Mouse (Mus musculus) hindbrain, embryonic 15.5 days (tissue): ENCODE results near the gene Fbxo44. TPM values are rescaled to one million over a fixed set of nuclear protein-coding genes. Genes with fewer than 3 reads are reported as not detected.
"Not testable (repeated sequence)": the region's sequence is repeated elsewhere in the genome, so short reads cannot be mapped to it uniquely, and the experiment has no call there.

Source experiments
- ATAC-seq: fragments of 200-750 bp; cut with Nextera tagmentation; 2 replicates; pipeline ENCODE4 v1.8.0; 2017; ENCODE audit warnings: low read depth, moderate number of reproducible peaks, moderate TSS enrichment; ENCODE audit not compliant: low FRiP score
- H3K27ac ChIP-seq: fragments of 300-500 bp; sonication (generic); replicated peaks from 2 replicates; pipeline ENCODE4 v1.5.1; 2015; ENCODE audit warnings: mild to moderate bottlenecking, inconsistent platforms
- H3K27me3 ChIP-seq: fragments of 300-500 bp; sonication (generic); 2 replicates; pipeline ENCODE4 v1.6.1; 2015; ENCODE audit warnings: control low read depth, inconsistent platforms
- H3K36me3 ChIP-seq: fragments of 300-500 bp; sonication (generic); 2 replicates; pipeline ENCODE4 v1.6.1; 2015; ENCODE audit warnings: control low read depth, inconsistent platforms
- H3K4me1 ChIP-seq: fragments of 300-500 bp; sonication (generic); replicated peaks from 2 replicates; pipeline ENCODE4 v1.6.1; 2015; ENCODE audit warnings: control low read depth, inconsistent platforms
- H3K4me2 ChIP-seq: fragments of 300-500 bp; sonication (generic); 2 replicates; pipeline ENCODE4 v1.6.1; 2015; ENCODE audit warnings: moderate library complexity, mild to moderate bottlenecking, inconsistent platforms
- H3K4me3 ChIP-seq: fragments of 300-500 bp; sonication (generic); 2 replicates; pipeline ENCODE4 v1.5.1; 2015; ENCODE audit warnings: mild to moderate bottlenecking, inconsistent platforms
- H3K9ac ChIP-seq: fragments of 300-500 bp; sonication (generic); 2 replicates; pipeline ENCODE4 v1.6.1; 2015; ENCODE audit warnings: inconsistent platforms
- H3K9me3 ChIP-seq: fragments of 300-500 bp; sonication (generic); 2 replicates; pipeline ENCODE4 v1.6.1; 2016; ENCODE audit warnings: control low read depth, inconsistent platforms
- WGBS: fragments of 180-500 bp; shearing (Covaris S2); methylation state at CpG from one replicate; pipeline ENCODE4 v1.1.7; 2015; 5-methylcytosine and 5-hydroxymethylcytosine counted together
- polyA plus RNA-seq: library from polyadenylated mRNA; unstranded; fragments of >200 nt; fragmentation: Nextera tagmentation; extraction: Ambion mirVana; gene quantifications from 2 replicates; pipeline ENCODE4 v1.2.1, GENCODE M21; 2015

Gene Fbxo44
- polyA plus RNA-seq, result 93.3 and 96.0 TPM in 2 replicates

DNA sequence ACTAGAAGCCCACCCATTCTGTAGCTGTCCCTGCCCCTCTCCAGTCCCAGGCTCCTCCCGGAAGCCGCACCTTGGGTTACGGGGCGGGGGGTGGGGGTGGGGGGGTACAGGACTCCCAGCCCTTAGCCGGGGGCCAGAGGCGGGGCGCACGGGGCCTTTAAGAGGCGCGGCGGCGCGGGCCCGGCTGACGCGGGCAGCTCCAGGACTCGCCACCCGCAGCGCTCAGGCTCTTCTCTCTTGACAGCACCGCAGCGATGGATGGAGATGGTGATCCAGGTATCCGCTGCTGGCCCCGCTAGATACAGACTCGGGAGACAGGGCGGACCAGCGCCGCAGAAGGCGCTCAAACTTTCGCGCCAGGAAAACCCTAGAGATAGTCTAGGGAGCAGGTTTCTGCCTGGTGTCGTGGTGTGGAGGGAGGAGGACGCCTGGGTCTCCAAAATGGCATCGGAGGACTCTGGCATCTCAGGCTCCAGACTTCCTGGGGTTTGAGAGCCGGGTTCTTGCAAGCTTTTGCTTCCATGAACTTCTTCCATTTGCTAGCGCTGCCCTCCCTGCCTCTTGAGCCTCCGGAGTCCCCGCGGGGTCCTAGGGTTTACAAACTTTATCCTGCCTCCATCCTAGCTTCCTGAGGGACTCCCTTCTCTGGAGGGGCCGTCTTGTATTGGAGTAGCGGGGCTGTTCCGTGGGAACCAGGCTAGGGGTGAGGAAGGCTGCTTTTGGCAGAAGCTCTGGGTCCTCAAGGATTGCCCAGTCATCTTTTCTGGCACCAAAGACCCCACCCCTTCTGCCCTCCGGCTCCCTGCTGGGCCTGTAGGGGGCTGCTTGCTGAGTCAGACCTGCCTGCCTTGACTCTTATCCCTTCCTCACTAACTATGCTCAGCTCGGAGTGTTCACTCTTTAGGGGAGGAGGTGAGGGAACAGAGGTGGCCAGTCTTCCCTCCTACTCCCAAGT lies at the start of gene Fbxo44, which contains the start of gene Fbxo2:
Gene Fbxo44 (minus strand): TSS at position 47 of the 955 bp plus-strand sequence.
Gene Fbxo2 (plus strand): TSS at position 186 of the 955 bp plus-strand sequence.
- Histone ChIP-seq H3K4me3 (peak within 1 kb of the TSS; percentile 61), H3K4me2 (peak within 1 kb of the TSS; percentile 92), H3K9me3 (no peaks in the 10 kb centered on the region), H3K27me3 (peaks cover 38% of the 10 kb centered on the region), H3K36me3 (peaks cover 12% of the 10 kb centered on the region), H3K4me1 (peaks cover 53% of the 10 kb centered on the region), H3K9ac (peak within 1 kb of the TSS; percentile 87), H3K27ac (peak within 1 kb of the TSS; percentile 88)
- ATAC-seq, result peak; percentile 75
- 1% methylated on average over 40 of the region's 43 CpGs for WGBS

DNA sequence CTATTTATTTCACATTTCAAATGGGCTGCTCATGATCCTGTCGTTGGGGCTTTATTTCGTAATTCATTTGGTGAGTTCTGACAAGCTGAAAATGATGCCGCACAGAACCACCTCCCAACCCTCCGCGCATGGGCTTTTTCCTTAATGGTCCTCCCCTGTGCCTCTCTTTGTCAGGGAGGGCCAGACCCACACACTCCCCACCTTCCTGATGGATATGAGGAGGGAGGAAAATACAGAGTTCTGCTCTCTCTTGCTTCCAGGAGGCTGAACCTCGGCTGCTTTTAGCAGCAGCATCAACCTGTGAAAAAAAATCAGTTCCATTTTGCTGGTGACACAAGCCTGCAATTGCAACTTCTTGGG lies 44.6 kb upstream of the Fbxo44 start:
- Histone ChIP-seq H3K27me3 (no peaks in the 10 kb centered on the region), H3K36me3 (no peaks in the 10 kb centered on the region)
- WGBS, result 36% methylated on average over 6 of the region's 6 CpGs

DNA sequence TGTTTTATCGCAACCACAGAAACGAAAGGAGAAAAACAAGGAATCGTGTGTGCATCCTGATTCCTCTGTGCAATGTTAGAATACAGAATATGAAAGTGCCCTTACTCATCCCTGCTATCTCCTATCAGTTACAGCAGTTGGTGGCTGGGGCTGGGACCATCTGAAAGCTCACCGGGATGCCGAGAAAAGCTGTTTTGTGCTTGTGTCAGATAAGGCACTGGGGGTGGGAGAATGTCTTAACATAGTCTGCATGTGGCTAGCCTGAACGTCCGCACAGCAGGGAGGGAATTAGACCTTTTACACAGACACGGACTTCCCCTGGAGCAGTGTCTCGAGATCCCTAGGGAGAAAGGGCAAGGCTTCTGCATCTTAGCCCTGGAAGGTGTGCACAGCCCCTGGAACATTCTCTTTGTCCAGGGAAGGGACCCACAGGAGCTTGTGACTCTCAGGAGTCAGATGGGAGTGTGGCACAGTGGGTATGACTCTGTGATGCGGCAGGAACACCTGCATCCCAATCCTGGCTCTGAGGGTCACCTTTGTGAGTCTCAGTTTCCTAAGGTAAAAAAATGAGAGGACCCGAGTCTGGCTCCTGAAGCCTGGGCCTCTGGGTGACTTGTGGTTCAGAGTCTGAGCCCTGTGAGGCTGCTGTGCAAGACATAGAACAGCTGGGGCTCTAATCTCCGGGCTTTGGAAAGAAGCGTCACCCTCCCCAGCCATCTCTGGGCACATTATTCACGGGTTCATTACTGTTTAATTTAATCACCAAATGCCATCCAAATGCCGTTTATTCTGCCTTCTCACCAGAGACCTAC lies 44.0 kb upstream of the Fbxo44 start:
- Histone ChIP-seq H3K9me3 (no peaks in the 10 kb centered on the region), H3K4me1 (peaks cover 15% of the 10 kb centered on the region), H3K36me3 (no peaks in the 10 kb centered on the region), H3K27ac (no peak overlapping the region), H3K27me3 (no peaks in the 10 kb centered on the region), H3K4me3 (no peak overlapping the region), H3K4me2 (no peak overlapping the region), H3K9ac (no peak overlapping the region)
- ATAC-seq, result no peak
- WGBS, result 48% methylated on average over 15 of the region's 15 CpGs

More for the DNA sequence above, 44.6 kb upstream of the Fbxo44 start:
- no peak overlapping the region for H3K4me3 ChIP-seq
- H3K27ac ChIP-seq, result no peak overlapping the region
- H3K9ac ChIP-seq, result no peak overlapping the region
- ATAC-seq, result no peak
- H3K4me1 ChIP-seq, result peaks cover 15% of the 10 kb centered on the region
- H3K4me2 ChIP-seq, result no peak overlapping the region
- H3K9me3 ChIP-seq, result no peaks in the 10 kb centered on the region

DNA sequence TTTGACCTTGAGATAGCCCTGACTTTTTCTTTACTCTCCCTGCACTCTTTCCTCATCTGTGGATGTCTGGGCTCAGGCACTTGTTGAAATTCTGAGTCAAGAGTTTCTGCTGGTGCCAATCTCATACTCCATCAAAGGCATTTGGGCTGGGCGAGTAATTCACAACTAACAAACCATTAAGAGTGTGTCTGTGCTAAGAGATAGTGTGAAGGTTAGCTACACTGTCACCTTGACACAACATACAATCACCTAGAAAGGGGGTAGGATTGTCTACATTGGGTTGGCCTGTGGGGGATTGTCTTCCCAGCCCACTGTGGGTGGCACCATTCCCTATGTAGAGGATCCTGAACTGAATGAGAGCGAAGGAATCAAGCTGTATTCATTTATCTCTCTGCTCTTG lies 43.3 kb upstream of the Fbxo44 start:
- no peak for ATAC-seq
- Histone ChIP-seq H3K36me3 (no peaks in the 10 kb centered on the region), H3K4me3 (no peak overlapping the region), H3K9ac (no peak overlapping the region), H3K4me2 (no peak overlapping the region), H3K4me1 (peaks cover 23% of the 10 kb centered on the region), H3K27ac (no peak overlapping the region), H3K9me3 (no peaks in the 10 kb centered on the region), H3K27me3 (no peaks in the 10 kb centered on the region)
- WGBS, result 91% methylated on average over 2 of the region's 2 CpGs

GRCm38 (mm10) chr4:148198721-148199120 lies 38.4 kb upstream of the Fbxo44 start:
- H3K27me3 ChIP-seq, result no peaks in the 10 kb centered on the region
- no peak overlapping the region for H3K4me2 ChIP-seq
- no peak for ATAC-seq
- H3K36me3 ChIP-seq, result no peaks in the 10 kb centered on the region
- H3K4me1 ChIP-seq, result peaks cover 9% of the 10 kb centered on the region
- H3K9me3 ChIP-seq, result no peaks in the 10 kb centered on the region
- no peak overlapping the region for H3K4me3 ChIP-seq
- no peak overlapping the region for H3K27ac ChIP-seq
- no peak overlapping the region for H3K9ac ChIP-seq
- 36% methylated on average over 10 of the region's 10 CpGs for WGBS

DNA sequence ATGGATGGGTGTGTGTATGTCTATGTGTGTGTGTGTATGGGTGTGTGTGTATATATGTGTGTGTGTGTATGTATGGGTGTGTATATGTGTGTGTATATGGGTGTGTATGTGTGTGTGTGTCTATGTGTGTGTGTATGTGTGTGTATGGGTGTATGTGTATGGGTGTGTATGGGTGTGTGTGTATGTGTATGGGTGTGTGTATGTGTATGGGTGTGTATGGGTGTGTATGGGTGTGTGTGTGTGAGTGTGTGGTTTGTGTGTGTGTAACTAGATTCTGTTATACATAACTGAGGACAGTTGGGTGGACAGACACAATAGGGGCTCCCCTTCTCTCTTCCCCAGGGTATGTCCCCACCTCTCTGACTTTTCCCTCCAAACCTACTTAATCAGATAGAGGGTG lies 34.1 kb upstream of the Fbxo44 start:
- no peaks in the 10 kb centered on the region for H3K36me3 ChIP-seq
- H3K9ac ChIP-seq, result no peak overlapping the region
- H3K9me3 ChIP-seq, result no peaks in the 10 kb centered on the region
- no peak overlapping the region for H3K27ac ChIP-seq
- H3K4me3 ChIP-seq, result no peak overlapping the region
- peaks cover 16% of the 10 kb centered on the region for H3K4me1 ChIP-seq
- H3K4me2 ChIP-seq, result no peak overlapping the region
- H3K27me3 ChIP-seq, result no peaks in the 10 kb centered on the region
- ATAC-seq, result no peak; the same call in 1 of the 2 replicates

DNA sequence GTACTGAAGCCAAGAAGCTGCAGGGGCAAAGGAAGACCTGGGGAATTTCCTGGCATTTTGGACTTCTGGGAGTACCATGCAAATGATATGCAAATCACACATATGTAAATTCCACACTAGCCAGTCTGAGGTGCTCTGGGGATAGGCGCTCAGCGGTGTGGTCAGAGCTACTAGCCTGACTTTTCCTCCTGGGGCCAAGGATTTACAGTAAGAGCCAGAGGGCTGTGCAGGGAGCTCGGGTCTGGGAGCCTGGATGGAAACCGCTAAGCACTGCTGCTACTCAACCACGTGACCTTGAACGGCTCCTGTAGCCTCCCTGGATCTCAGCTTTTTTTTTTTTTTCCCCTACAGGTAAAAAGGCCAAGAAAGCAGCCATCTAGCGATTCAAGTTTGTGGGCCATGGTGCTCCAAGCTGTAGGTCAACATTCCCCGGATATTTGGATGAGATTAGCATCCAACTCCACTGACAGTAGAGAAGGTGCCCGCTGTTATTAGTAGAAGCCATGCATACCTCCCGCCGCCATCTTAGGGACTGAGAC lies 32.5 kb upstream of the Fbxo44 start:
- Histone ChIP-seq H3K27me3 (no peaks in the 10 kb centered on the region), H3K36me3 (no peaks in the 10 kb centered on the region), H3K9me3 (no peaks in the 10 kb centered on the region), H3K27ac (no peak overlapping the region), H3K4me2 (no peak overlapping the region), H3K4me3 (no peak overlapping the region), H3K9ac (no peak overlapping the region), H3K4me1 (peaks cover 7% of the 10 kb centered on the region)
- 34% methylated on average over 11 of the region's 11 CpGs for WGBS
- no peak for ATAC-seq

GRCm38 (mm10) chr4:148188767-148189166 lies 28.5 kb upstream of the Fbxo44 start:
- ATAC-seq, H3K4me2 ChIP-seq: not testable (repeated sequence)
- 92% methylated on average over 1 of the region's 1 CpGs for WGBS

GRCm38 (mm10) chr4:148185819-148186218 lies 25.5 kb upstream of the Fbxo44 start:
- ATAC-seq, result no peak
- Histone ChIP-seq H3K4me3 (no peak overlapping the region), H3K9ac (no peak overlapping the region), H3K9me3 (no peaks in the 10 kb centered on the region), H3K36me3 (no peaks in the 10 kb centered on the region), H3K4me2 (no peak overlapping the region), H3K4me1 (peaks cover 13% of the 10 kb centered on the region; the same call in 1 of the 2 replicates), H3K27ac (no peak overlapping the region), H3K27me3 (no peaks in the 10 kb centered on the region)
- 73% methylated on average over 4 of the region's 4 CpGs for WGBS

More at GRCm38 (mm10) chr4:148188767-148189166, 28.5 kb upstream of the Fbxo44 start:
- not testable (repeated sequence) for H3K4me3 ChIP-seq, H3K9ac ChIP-seq, H3K27me3 ChIP-seq, H3K36me3 ChIP-seq, H3K9me3 ChIP-seq, H3K27ac ChIP-seq
- H3K4me1 ChIP-seq, result peaks cover 14% of the 10 kb centered on the region

DNA sequence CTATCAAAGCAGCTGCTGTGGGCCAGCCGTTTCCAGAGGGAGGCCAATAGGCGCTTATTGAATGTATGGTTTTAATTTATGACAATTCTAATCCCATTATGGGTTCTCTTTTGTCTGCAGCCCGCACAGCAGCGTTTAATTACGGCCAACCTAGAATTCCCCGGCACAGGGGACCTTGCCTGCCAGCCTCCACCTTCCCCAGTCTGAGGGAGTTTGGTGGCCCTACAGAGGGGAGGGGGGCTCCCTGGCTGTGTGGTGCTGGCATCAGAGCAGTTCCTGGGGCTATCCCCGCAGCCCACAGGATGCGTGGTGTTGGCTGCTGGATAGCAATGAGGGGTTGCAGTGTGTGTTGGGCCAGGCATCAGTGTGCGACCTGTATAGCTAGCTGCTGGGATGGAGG lies 24.3 kb upstream of the Fbxo44 start:
- no peaks in the 10 kb centered on the region for H3K9me3 ChIP-seq
- H3K9ac ChIP-seq, result no peak overlapping the region
- peaks cover 13% of the 10 kb centered on the region; the same call in 1 of the 2 replicates for H3K4me1 ChIP-seq
- no peak overlapping the region for H3K27ac ChIP-seq
- no peaks in the 10 kb centered on the region for H3K27me3 ChIP-seq
- no peak overlapping the region for H3K4me3 ChIP-seq
- 0 out of 2 replicates have a peak, but pooled peaks have one; percentile 37 for ATAC-seq
- no peaks in the 10 kb centered on the region for H3K36me3 ChIP-seq
- no peak overlapping the region for H3K4me2 ChIP-seq
- 31% methylated on average over 9 of the region's 9 CpGs for WGBS

DNA sequence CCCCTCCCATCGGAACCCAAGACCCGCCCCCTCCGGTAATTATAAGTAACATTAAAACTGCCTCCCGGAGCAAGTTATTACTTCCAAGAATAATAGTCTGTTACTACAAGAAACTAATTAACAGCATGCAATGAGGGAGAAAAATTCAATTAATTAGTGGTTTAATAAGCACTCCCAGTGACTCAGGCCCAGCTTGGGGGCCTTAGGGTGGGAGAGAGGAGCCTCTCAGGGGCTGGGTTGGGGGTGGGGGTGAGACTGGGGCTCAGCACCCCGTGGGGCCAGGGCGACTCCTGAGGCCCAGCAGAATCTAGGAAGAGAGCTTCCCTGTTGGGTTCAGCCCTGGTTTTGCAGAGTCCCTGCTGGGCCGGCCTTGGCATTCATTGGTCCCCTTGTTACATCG lies 22.1 kb upstream of the Fbxo44 start:
- no peaks in the 10 kb centered on the region for H3K9me3 ChIP-seq
- no peaks in the 10 kb centered on the region for H3K27me3 ChIP-seq
- H3K4me1 ChIP-seq, result peaks cover 13% of the 10 kb centered on the region; the same call in 1 of the 2 replicates
- 25% methylated on average over 8 of the region's 8 CpGs for whole genome bisulfite sequencing
- H3K27ac ChIP-seq, result no peak overlapping the region
- H3K4me3 ChIP-seq, result no peak overlapping the region
- ATAC-seq, result peak; percentile 32; the same call in 1 of the 2 replicates
- no peak overlapping the region for H3K4me2 ChIP-seq
- no peaks in the 10 kb centered on the region for H3K36me3 ChIP-seq
- no peak overlapping the region for H3K9ac ChIP-seq
